Mouse (Mus musculus): Measurements from ENCODE around the gene Actr10.

GRCm38 (mm10) chr12:70906867-70907266 lies 30.8 kb upstream of the Actr10 start:
- TF ChIP-seq EP300 (IDR thresholded peaks at IDR 0.05; ENCODE audit: low read depth) (no peak), CTCF (IDR thresholded peaks at IDR 0.05; ENCODE audit: low read depth) (no peak)
